Mouse (Mus musculus): ENCODE measurements at regions not wholly inside any gene's neighbourhood (a gene's known extent, or its start where the extent isn't known, plus 50 kb on each side); places are given as distances from the start of the nearest gene placed in this dataset.

GRCm38 (mm10) chr2:148622216-148622615 lies 50.2 kb upstream of the Nxt1 start:
- peak; percentile 56 for DNase-seq

- no peak for DNase-seq
Measured at GRCm38 (mm10) chr2:148611911-148612310, 60.5 kb upstream of the Nxt1 start.

GRCm38 (mm10) chr2:148605425-148605930 lies 66.9 kb upstream of the Nxt1 start:
- DNase-seq, result no peak

GRCm38 (mm10) chr2:148603951-148604350 lies 68.5 kb upstream of the Nxt1 start:
- peak; percentile 27 for DNase-seq

GRCm38 (mm10) chr2:148603315-148603714 lies 69.1 kb upstream of the Nxt1 start:
- DNase-seq, result no peak

- no peak for DNase-seq
Measured at GRCm38 (mm10) chr2:148599498-148599897, 72.9 kb upstream of the Nxt1 start.

- DNase-seq, result no peak
Measured at GRCm38 (mm10) chr2:148596966-148597365, 75.4 kb upstream of the Nxt1 start.

- DNase-seq, result peak; percentile 25
Measured at GRCm38 (mm10) chr2:148585721-148586335, 86.6 kb upstream of the Nxt1 start.

GRCm38 (mm10) chr2:148582208-148582607 lies 90.2 kb upstream of the Nxt1 start:
- DNase-seq, result no peak

GRCm38 (mm10) chr2:148581666-148582065 lies 90.7 kb upstream of the Nxt1 start:
- no peak for DNase-seq

- DNase-seq, result peak; percentile 77
Measured at GRCm38 (mm10) chr2:148580286-148580966, 92.0 kb upstream of the Nxt1 start.

- DNase-seq, result no peak
Measured at GRCm38 (mm10) chr2:148579564-148579963, 92.8 kb upstream of the Nxt1 start.

GRCm38 (mm10) chr2:148579027-148579426 lies 93.4 kb upstream of the Nxt1 start:
- DNase-seq, result peak; percentile 21

GRCm38 (mm10) chr2:148578176-148578575 lies 94.2 kb upstream of the Nxt1 start:
- DNase-seq, result peak; percentile 67

GRCm38 (mm10) chr2:148575433-148575832 lies 97.0 kb upstream of the Nxt1 start:
- DNase-seq, result no peak

GRCm38 (mm10) chr2:148572165-148572564 lies 100.2 kb upstream of the Nxt1 start:
- DNase-seq, result peak; percentile 88

GRCm38 (mm10) chr2:148571616-148572015 lies 100.8 kb upstream of the Nxt1 start:
- DNase-seq, result no peak

GRCm38 (mm10) chr2:148571018-148571417 lies 101.4 kb upstream of the Nxt1 start:
- no peak for DNase-seq

GRCm38 (mm10) chr2:148567930-148568481 lies 104.4 kb upstream of the Nxt1 start:
- DNase-seq, result peak; percentile 58

GRCm38 (mm10) chr2:148563390-148563789 lies 109.0 kb upstream of the Nxt1 start:
- DNase-seq, result no peak

- DNase-seq, result no peak
Measured at GRCm38 (mm10) chr2:148562041-148562440, 110.4 kb upstream of the Nxt1 start.

- no peak for DNase-seq
Measured at GRCm38 (mm10) chr2:148560013-148560773, 112.2 kb upstream of the Nxt1 start.

GRCm38 (mm10) chr2:148559376-148559775 lies 113.0 kb upstream of the Nxt1 start:
- no peak for DNase-seq

Data from lung, postnatal 36 days (tissue).